Mouse (Mus musculus): Measurements from ENCODE around the gene Tesk2.

Tesk2 gene

GRCm38 (mm10) chr4:116849901-116850300 is 129.2 kb downstream of the Tesk2 start:
- no peak for ATAC-seq (ENCODE audit: low TSS enrichment)

- no peak for ATAC-seq (ENCODE audit: low TSS enrichment)
Measured at GRCm38 (mm10) chr4:116854286-116854685, 133.5 kb downstream of the Tesk2 start.
